Mouse (Mus musculus): ENCODE measurements around the gene Olfr1391. TPM values are rescaled to one million over a fixed set of nuclear protein-coding genes. Genes with fewer than 3 reads are reported as not detected.
"Not testable (repeated sequence)": the region's sequence is repeated elsewhere in the genome, so short reads cannot be mapped to it uniquely, and the experiment has no call there.

Gene Olfr1391
- polyA plus RNA-seq (2015; fragmentation: Nextera tagmentation; extraction: Ambion mirVana): not detected in 2 replicates

DNA sequence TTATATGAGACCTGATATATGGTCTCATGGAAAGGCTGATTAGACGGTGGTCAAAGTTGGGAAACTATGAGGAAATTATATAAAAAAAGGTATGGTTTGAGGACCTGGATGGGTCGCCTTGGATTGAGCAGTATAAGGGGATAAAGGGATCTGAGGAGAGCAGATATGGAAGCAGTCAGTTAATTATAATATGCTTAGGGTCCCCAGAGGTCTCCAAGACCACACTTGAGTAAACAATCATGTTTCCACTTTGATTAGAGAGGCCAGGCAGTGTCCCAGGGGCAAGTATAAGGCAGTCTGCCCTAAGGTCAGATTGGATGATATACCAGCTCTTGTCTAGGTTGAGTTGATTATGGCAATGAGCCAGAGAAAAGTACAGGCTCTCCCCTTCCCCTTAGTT is at the start of gene Olfr1391:
TSS of gene Olfr1391 (plus strand) at position 301 of the 400 bp plus-strand sequence.
- ATAC-seq (no peak), DNase-seq (ENCODE audit: low spot score) (no peak)
- Histone ChIP-seq H3K9me3 (ENCODE audit: low read length) (no peaks in the 10 kb centered on the region), H3K36me3 (ENCODE audit: insufficient read depth, low read length) (no peaks in the 10 kb centered on the region), H3K27me3 (replicated peaks; ENCODE audit: insufficient read depth, low read length) (no peaks in the 10 kb centered on the region), H3K9ac (replicated peaks; ENCODE audit: low read depth) (no peak within 1 kb of the TSS), H3K4me1 (ENCODE audit: insufficient read depth, low read depth, low read length) (no peaks in the 10 kb centered on the region), H3K4me2 (replicated peaks; ENCODE audit: low read depth, low read length) (no peak within 1 kb of the TSS), H3K27ac (ENCODE audit: low read length) (no peak within 1 kb of the TSS), H3K4me3 (ENCODE audit: low read depth, low read length) (no peak within 1 kb of the TSS)
- TF ChIP-seq EP300 (IDR thresholded peaks at IDR 0.05) (no peak), CTCF (IDR thresholded peaks at IDR 0.05) (no peak)
- 75% methylated on average over 2 of the region's 2 CpGs for WGBS

DNA sequence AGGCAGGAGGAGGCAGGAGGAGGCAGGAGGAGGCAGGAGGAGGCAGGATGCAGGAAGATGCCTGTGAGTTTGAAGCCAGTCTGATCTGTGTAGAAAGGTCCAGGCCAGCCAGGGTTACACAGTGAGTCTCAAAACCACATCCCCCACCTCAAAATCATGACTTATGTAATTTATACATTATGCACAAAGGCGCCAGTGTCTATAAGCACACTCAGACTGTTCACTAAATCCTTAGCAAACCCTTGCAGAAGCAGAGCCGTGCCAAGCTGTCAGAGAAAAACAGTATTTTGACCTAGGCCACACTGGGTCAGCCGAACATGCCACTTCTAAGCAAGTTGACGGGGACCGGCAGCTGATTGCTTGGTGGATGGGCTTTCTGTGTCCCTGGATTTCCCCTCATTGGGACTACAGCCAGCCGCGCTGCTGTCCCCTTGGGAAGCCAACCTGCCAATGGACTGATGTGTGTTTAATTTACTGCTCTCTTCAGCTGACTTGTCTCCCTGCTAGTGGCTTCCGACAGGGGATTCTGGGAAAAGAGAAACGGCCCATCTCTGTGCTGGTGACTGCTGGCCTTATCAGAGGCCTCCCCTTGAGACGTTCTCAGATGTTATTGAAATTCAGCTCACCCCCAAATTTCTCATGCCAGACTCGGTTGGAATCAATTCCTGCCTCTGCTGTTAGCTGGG is 48.6 kb upstream of the Olfr1391 start:
- Histone ChIP-seq H3K4me2 (replicated peaks; ENCODE audit: low read depth, low read length) (no peak overlapping the region), H3K27ac (ENCODE audit: low read length) (no peak overlapping the region), H3K36me3 (ENCODE audit: insufficient read depth, low read length) (no peaks in the 10 kb centered on the region), H3K27me3 (replicated peaks; ENCODE audit: insufficient read depth, low read length) (no peaks in the 10 kb centered on the region), H3K9me3 (ENCODE audit: low read length) (no peaks in the 10 kb centered on the region), H3K9ac (replicated peaks; ENCODE audit: low read depth) (no peak overlapping the region), H3K4me3 (ENCODE audit: low read depth, low read length) (no peak overlapping the region), H3K4me1 (ENCODE audit: insufficient read depth, low read depth, low read length) (no peaks in the 10 kb centered on the region)
- no peak for DNase-seq (ENCODE audit: low spot score)
- no peak for ATAC-seq
- no peak for TF ChIP-seq EP300 (IDR thresholded peaks at IDR 0.05)
- TF ChIP-seq CTCF (IDR thresholded peaks at IDR 0.05): no peak
- WGBS: 58% methylated on average over 11 of the region's 11 CpGs

DNA sequence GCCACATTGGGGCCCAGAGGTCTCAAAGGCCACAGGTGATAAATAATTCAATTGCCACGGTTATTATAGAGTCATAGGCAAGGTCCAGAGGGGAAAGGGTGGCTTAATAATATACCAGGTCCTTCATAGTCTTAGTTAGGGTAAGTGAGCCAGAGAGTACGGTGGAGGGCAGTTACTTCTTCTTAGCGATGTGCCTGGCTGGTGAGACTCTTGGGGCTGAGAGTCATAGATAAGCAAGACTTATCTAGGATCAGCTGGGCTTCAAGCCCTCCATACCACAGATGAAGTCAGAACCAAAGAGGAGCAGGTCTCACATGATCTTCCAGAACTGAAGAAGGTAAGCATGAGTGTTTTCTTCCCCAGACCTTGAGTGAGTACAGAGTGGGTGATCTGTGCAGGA is 44.3 kb upstream of the Olfr1391 start, which contains the start of gene Olfr1393:
TSS of gene Olfr1393 (plus strand) at position 83 of the 400 bp plus-strand sequence.
- Histone ChIP-seq H3K27ac (ENCODE audit: low read length) (no peak within 1 kb of the TSS), H3K9me3 (ENCODE audit: low read length) (no peaks in the 10 kb centered on the region), H3K36me3 (ENCODE audit: insufficient read depth, low read length) (no peaks in the 10 kb centered on the region), H3K4me1 (ENCODE audit: insufficient read depth, low read depth, low read length) (no peaks in the 10 kb centered on the region), H3K9ac (replicated peaks; ENCODE audit: low read depth) (no peak within 1 kb of the TSS), H3K4me2 (replicated peaks; ENCODE audit: low read depth, low read length) (no peak within 1 kb of the TSS), H3K4me3 (ENCODE audit: low read depth, low read length) (no peak within 1 kb of the TSS), H3K27me3 (replicated peaks; ENCODE audit: insufficient read depth, low read length) (no peaks in the 10 kb centered on the region)
- WGBS: 65% methylated on average over 3 of the region's 3 CpGs
- no peak for DNase-seq (ENCODE audit: low spot score)
- no peak for TF ChIP-seq EP300 (IDR thresholded peaks at IDR 0.05)
- TF ChIP-seq CTCF (IDR thresholded peaks at IDR 0.05): no peak
- ATAC-seq: no peak

DNA sequence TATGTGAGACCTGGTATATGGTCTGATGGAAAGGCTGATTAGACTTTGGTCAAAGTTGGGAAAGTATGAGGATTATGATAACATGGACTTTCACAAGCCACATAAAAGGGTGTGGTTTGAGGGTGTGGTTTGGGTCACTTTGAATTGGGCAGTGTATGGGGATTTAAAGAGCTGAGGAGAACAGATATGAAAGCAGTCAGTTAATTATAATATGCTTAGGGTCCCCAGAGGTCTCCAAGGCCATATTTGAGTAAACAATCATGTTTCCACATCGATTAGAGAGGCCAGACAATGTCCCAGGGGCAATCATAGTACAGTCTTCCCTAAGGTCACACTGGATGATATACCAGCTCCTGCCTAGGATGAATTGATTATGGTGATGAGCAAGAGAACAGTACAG is 37.6 kb upstream of the Olfr1391 start, which contains the start of gene Olfr1392:
TSS of gene Olfr1392 (plus strand) at position 301 of the 400 bp plus-strand sequence.
- not testable (repeated sequence) for H3K4me1 ChIP-seq (ENCODE audit: insufficient read depth, low read depth, low read length); ATAC-seq; H3K27ac ChIP-seq (ENCODE audit: low read length); H3K36me3 ChIP-seq (ENCODE audit: insufficient read depth, low read length); H3K9ac ChIP-seq (replicated peaks; ENCODE audit: low read depth); DNase-seq (ENCODE audit: low spot score); H3K9me3 ChIP-seq (ENCODE audit: low read length); H3K27me3 ChIP-seq (replicated peaks; ENCODE audit: insufficient read depth, low read length); H3K4me2 ChIP-seq (replicated peaks; ENCODE audit: low read depth, low read length); H3K4me3 ChIP-seq (ENCODE audit: low read depth, low read length)
- WGBS: 28% methylated on average over 1 of the region's 1 CpGs

DNA sequence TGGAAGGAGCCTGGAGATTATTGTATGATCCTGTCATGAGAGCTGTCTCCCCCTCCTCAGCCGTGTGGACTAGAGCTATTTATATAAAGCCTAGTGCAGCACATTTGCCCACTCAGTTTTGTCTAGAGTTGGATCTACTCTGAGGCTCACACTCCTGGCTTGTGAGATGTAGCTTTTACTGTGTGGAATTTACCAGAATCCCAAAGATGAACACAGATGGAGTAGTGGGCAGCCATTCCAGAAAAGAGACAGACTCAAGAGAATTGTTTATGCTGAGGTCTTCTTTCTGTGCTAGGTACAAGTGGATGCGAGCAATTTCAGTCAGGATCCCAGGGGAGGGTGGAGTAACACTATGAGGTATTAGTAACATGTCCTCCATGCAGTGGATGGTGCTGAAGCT is 35.3 kb upstream of the Olfr1391 start:
- WGBS: 63% methylated on average over 2 of the region's 2 CpGs
- Histone ChIP-seq H3K27ac (ENCODE audit: low read length) (no peak overlapping the region), H3K4me1 (ENCODE audit: insufficient read depth, low read depth, low read length) (no peaks in the 10 kb centered on the region), H3K4me2 (replicated peaks; ENCODE audit: low read depth, low read length) (no peak overlapping the region), H3K9me3 (ENCODE audit: low read length) (no peaks in the 10 kb centered on the region), H3K36me3 (ENCODE audit: insufficient read depth, low read length) (no peaks in the 10 kb centered on the region), H3K9ac (replicated peaks; ENCODE audit: low read depth) (no peak overlapping the region), H3K27me3 (replicated peaks; ENCODE audit: insufficient read depth, low read length) (no peaks in the 10 kb centered on the region), H3K4me3 (ENCODE audit: low read depth, low read length) (no peak overlapping the region)
- TF ChIP-seq CTCF (IDR thresholded peaks at IDR 0.05) (no peak), EP300 (IDR thresholded peaks at IDR 0.05) (no peak)
- DNase-seq (ENCODE audit: low spot score) (no peak), ATAC-seq (no peak)

DNA sequence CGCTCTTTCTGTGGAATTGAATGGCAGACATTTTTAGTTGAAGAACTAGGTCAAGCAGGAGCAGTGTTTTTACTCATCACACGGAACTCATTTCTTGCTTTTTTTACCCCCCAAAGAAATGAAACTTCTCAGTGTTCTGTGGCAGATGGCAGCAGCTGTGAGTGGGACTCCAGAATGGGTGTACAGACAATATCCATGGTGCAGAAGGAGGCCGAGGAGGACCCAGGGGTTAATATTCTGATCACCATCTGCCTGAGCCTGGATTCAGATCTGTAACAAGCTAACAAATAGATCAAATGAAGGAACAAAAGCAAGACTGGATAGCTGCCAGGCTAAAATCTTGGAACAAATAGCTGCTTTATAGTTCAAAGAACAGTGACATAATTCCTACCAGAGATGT is 29.8 kb upstream of the Olfr1391 start:
- Histone ChIP-seq H3K27ac (ENCODE audit: low read length) (no peak overlapping the region), H3K4me3 (ENCODE audit: low read depth, low read length) (no peak overlapping the region), H3K9ac (replicated peaks; ENCODE audit: low read depth) (no peak overlapping the region), H3K36me3 (ENCODE audit: insufficient read depth, low read length) (no peaks in the 10 kb centered on the region), H3K27me3 (replicated peaks; ENCODE audit: insufficient read depth, low read length) (no peaks in the 10 kb centered on the region), H3K4me2 (replicated peaks; ENCODE audit: low read depth, low read length) (no peak overlapping the region), H3K4me1 (ENCODE audit: insufficient read depth, low read depth, low read length) (no peaks in the 10 kb centered on the region), H3K9me3 (ENCODE audit: low read length) (no peaks in the 10 kb centered on the region)
- TF ChIP-seq CTCF (IDR thresholded peaks at IDR 0.05) (no peak), EP300 (IDR thresholded peaks at IDR 0.05) (no peak)
- no peak for ATAC-seq
- no peak for DNase-seq (ENCODE audit: low spot score)
- 73% methylated on average over 3 of the region's 3 CpGs for WGBS

Measured in lung, postnatal 0 days (tissue).